Mouse (Mus musculus): ENCODE measurements around the gene Tspyl2.

DNA sequence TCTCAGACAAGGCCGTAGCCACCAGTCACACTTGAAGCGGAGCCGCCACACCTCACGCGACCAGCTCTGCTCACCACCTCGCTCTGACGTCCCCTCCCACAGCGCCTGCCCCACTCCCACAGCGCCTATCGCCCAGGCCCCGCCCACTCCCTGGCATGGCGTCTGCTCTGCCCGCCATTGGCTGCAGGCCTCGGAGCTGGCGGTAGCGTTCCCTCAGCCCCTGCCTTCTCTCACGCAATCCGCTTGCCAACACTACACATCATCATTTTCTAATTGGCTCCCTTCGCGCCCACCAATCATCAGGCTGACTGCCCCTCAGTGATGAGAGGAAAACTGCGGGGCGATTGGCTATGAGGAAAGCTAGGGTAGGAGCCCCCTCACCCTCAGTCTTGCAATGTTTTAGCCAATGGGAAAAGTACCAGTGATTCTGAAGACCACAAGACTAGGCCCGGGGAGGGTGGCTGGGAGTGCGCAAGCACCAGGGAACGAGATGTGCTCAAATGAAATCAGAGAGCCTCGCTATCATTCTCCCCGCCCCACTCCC lies at the start of gene Tspyl2:
- no peak for TF ChIP-seq CTCF (IDR thresholded peaks at IDR 0.05)
- TF ChIP-seq EP300 (IDR thresholded peaks at IDR 0.05): no peak; the same call in 1 of the 2 replicates
